Mouse (Mus musculus): ENCODE measurements around the gene Ifitm5.

GRCm38 (mm10) chr7:140987182-140988138 is 37.4 kb upstream of the Ifitm5 start:
- TF ChIP-seq CTCF (IDR thresholded peaks at IDR 0.05; ENCODE audit: extremely low read depth, insufficient read depth, insufficient read length, insufficient replicate concordance) (no peak), POLR2A (IDR thresholded peaks at IDR 0.05; ENCODE audit: low read depth, low read length) (no peak)
